Mouse (Mus musculus) neural tube, embryonic 11.5 days (tissue): ENCODE data around the gene Mxra7. TPM values are rescaled to one million over a fixed set of nuclear protein-coding genes. Genes with fewer than 3 reads are reported as not detected.

ENCODE experiments used
- ATAC-seq: fragments of 200-750 bp; cut with Nextera tagmentation; 2 replicates; pipeline ENCODE4 v1.8.0; 2017; ENCODE audit warnings: moderate number of reproducible peaks, mild to moderate bottlenecking, moderate TSS enrichment, moderate library complexity; ENCODE audit not compliant: insufficient read depth, low FRiP score, low TSS enrichment
- DNase-seq: peaks from one replicate; pipeline ENCODE4 v3.0.0-alpha.2; 2015; ENCODE audit warnings: low spot score
- H3K27ac ChIP-seq: fragments of 300-500 bp; sonication (generic); 2 replicates; pipeline ENCODE4 v1.5.1; 2014; ENCODE audit warnings: low read depth, mild to moderate bottlenecking, low read length
- H3K27me3 ChIP-seq: fragments of 300-500 bp; sonication (generic); 2 replicates; pipeline ENCODE4 v1.6.1; 2014; ENCODE audit warnings: mild to moderate bottlenecking, low read length, mixed read lengths; ENCODE audit not compliant: control insufficient read depth, insufficient read depth
- H3K36me3 ChIP-seq: fragments of 300-500 bp; sonication (generic); 2 replicates; pipeline ENCODE4 v1.6.1; 2014; ENCODE audit warnings: mild to moderate bottlenecking, low read length, moderate library complexity, mixed read lengths; ENCODE audit not compliant: control insufficient read depth, insufficient read depth
- H3K4me1 ChIP-seq: fragments of 300-500 bp; sonication (generic); 2 replicates; pipeline ENCODE4 v1.6.1; 2014; ENCODE audit warnings: low read length, mixed read lengths; ENCODE audit not compliant: control insufficient read depth, insufficient read depth
- H3K4me2 ChIP-seq: fragments of 300-500 bp; sonication (generic); 2 replicates; pipeline ENCODE4 v1.6.1; 2014; ENCODE audit warnings: low read depth, mild to moderate bottlenecking, moderate library complexity
- H3K4me3 ChIP-seq: fragments of 300-500 bp; sonication (generic); 2 replicates; pipeline ENCODE4 v1.5.1; 2014; ENCODE audit warnings: low read depth, low read length
- H3K9ac ChIP-seq: fragments of 300-500 bp; sonication (generic); 2 replicates; pipeline ENCODE4 v1.6.1; 2014; ENCODE audit warnings: mild to moderate bottlenecking, low read length
- H3K9me3 ChIP-seq: fragments of 300-500 bp; sonication (generic); 2 replicates; pipeline ENCODE4 v1.6.1; 2016; ENCODE audit warnings: low read length; ENCODE audit not compliant: control insufficient read depth
- WGBS: fragments of 180-500 bp; shearing (Covaris S2); extraction: QIAGEN DNeasy Blood & Tissue Kit; methylation state at CpG from one replicate; pipeline ENCODE4 v1.1.7; 2014; 5-methylcytosine and 5-hydroxymethylcytosine counted together
- polyA plus RNA-seq: library from polyadenylated mRNA; unstranded; fragments of >200 nt; fragmentation: Nextera tagmentation; extraction: Ambion mirVana; gene quantifications from 2 replicates; pipeline ENCODE4 v1.2.1, GENCODE M21; 2014

Mxra7 gene
- polyA plus RNA-seq, 1 experiment from 2014 or later, result 51.1 TPM

DNA sequence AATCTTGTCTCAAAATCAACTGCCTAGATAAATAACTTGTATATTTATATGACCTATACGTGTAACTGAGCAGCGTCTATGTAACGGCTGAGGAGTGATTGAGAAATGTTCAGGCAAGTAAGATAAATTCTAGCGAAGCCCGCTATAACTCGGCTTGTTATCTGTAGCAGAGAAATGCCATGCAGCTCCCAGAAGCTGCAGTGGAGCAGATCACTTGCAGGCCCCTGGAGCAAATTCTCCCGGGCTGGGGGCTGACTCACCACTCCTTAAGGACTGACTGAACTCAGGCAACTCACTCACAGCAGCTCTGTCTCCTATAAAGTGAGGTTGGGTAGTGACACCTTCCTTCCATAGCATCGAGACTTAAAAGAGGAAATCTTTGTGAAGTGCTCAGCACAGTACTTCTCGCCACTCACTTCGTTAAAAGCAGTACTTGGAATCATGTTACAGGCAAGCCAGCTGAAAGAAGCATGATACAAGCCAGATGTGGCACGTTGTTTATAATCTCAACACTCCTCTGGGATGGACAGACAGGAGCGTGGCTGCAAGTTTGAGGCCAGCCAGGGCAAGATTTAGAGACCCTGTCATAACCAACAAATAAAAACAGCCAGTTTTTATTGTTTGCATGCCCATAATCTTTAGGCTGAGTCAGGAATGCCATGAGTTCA, 29.5 kb upstream of the Mxra7 start:
- DNase-seq (no peak), ATAC-seq (no peak)
- peaks cover 7% of the 10 kb centered on the region; the same call in 1 of the 2 replicates for H3K4me1 ChIP-seq
- no peaks in the 10 kb centered on the region for H3K36me3 ChIP-seq
- H3K4me2 ChIP-seq, result no peak overlapping the region
- no peak overlapping the region for H3K27ac ChIP-seq
- H3K9ac ChIP-seq, result no peak overlapping the region
- no peak overlapping the region for H3K4me3 ChIP-seq
- no peaks in the 10 kb centered on the region for H3K9me3 ChIP-seq
- no peaks in the 10 kb centered on the region for H3K27me3 ChIP-seq
- 78% methylated on average over 12 of the region's 12 CpGs for WGBS

DNA sequence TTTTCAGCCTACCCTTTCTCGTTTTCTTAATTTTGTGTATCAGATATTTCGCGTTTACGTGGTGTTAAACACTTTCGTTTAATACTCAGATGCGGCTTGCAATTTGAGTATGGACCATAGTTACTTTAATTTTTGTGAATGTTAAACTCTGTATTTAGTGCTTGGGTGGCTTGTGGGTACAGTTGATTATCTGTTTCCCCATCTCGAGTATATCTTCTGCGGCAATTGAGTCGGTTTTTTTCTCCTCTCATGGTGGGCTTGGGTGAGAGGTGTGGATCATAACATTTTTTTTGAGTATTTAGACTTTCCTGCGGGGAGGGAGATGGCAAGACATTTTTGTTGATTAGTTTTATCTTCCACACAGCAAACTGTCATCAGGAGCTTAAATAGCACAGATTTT, 26.4 kb upstream of the Mxra7 start:
- Histone ChIP-seq H3K36me3 (no peaks in the 10 kb centered on the region), H3K4me1 (peaks cover 16% of the 10 kb centered on the region), H3K4me3 (peak overlapping the region; percentile 73), H3K9ac (peak overlapping the region; percentile 97), H3K27ac (no peak overlapping the region), H3K9me3 (no peaks in the 10 kb centered on the region), H3K27me3 (no peaks in the 10 kb centered on the region), H3K4me2 (peak overlapping the region; percentile 87)
- 41% methylated on average over 10 of the region's 10 CpGs for WGBS
- ATAC-seq, result no peak
- no peak for DNase-seq

DNA sequence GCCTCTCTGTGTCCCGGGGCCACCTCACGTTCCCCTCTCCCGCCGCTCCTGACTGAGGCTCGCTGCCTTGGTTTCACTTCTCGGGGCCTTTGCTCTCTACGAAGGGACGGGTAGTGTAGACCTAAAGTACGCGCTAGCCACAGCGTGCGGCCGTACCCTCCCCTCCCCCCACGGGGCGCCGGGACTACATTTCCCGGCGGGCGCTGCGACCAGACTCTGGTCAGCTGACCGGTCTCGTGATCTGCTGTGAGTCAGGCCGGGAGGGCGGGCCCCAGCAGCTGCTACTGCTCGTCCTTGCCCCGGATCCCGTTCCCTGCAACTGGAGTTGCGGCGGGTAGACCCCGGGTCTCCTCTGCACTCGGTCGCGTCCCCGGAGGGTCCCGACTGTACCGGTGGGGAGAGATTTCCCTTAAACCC, 25.7 kb upstream of the Mxra7 start:
- Histone ChIP-seq H3K4me1 (peaks cover 16% of the 10 kb centered on the region), H3K4me2 (peak overlapping the region; percentile 87), H3K27ac (peak overlapping the region; percentile 97), H3K36me3 (no peaks in the 10 kb centered on the region), H3K27me3 (no peaks in the 10 kb centered on the region), H3K9ac (peak overlapping the region; percentile 97), H3K9me3 (no peaks in the 10 kb centered on the region), H3K4me3 (peak overlapping the region; percentile 73)
- ATAC-seq (peak; percentile 92), DNase-seq (peak; percentile 97)
- under 1% methylated on average over 36 of the region's 36 CpGs for WGBS

DNA sequence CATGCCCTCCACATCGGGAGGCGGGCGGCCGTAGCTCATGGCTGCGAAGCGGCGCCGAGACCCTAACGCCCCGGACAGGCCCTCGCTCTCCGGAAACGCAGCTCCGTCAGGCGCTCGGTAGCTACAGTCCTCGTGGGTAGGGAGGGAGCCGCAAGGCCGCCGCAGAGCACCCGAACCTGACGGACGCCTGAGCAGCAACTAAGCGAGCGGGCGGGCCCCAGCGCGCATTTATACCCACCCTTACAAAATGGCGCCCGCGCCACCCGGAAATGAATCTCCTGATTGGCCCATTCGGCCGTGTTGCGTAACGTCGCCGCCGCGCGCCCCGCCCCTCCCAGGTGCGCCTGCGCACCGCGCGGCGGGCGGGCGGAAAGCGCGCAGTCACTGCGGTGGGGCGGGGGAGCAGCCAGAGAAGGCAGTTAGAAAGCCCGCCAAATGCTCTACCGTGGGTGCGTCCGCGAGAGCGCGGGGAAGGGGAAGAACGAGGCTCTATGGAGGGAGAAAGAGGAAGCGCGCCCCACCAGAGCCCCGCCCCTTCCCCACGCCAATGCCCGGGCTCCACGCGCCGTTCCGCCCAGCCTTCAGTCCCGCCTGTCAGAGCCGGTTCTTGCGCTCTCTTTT, 25.2 kb upstream of the Mxra7 start, which contains the start of gene Srsf2:
Srsf2 (minus strand) TSS at position 204 of the 621 bp plus-strand sequence.
- peak; percentile 88 for ATAC-seq
- peak within 1 kb of the TSS; percentile 97 for H3K27ac ChIP-seq
- no peaks in the 10 kb centered on the region for H3K36me3 ChIP-seq
- H3K4me1 ChIP-seq, result peaks cover 16% of the 10 kb centered on the region
- peak within 1 kb of the TSS; percentile 97 for H3K9ac ChIP-seq
- WGBS, result 0% methylated on average over 72 of the region's 74 CpGs
- no peaks in the 10 kb centered on the region for H3K9me3 ChIP-seq
- H3K4me3 ChIP-seq, result peak within 1 kb of the TSS; percentile 73
- H3K27me3 ChIP-seq, result no peaks in the 10 kb centered on the region
- peak; percentile 98 for DNase-seq
- peak within 1 kb of the TSS; percentile 87 for H3K4me2 ChIP-seq

DNA sequence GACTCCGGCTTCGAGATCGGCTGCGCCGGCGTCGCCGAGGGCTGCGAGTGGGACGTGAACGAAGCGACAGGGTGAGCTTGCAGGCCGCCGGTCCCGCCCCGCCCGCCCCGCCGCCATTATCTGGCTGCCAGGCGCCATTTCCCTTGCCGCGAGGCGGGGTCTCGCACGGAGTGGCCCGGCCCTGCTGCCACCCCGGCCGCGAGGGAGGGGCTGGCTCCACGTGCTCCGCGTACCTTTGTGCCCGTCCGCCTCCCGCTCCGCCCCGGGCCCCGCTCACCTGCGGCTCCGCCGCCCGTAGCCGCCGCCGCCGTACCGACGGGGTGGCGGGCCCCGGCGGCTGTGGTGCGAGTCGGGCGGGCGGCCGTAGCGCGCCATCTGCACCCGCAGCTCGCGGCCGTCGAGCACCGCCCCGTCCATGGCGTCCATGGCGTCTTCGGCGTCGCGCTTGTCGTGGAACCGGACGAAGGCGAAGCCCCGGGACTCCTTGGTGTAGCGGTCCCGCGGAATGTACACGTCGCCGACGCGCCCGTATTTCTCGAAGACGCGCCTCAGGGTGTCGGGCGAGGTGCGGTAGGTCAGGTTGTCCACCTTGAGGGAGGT, 24.5 kb upstream of the Mxra7 start, which contains the start of gene Mfsd11:
Mfsd11 (plus strand) TSS at position 150 of the 600 bp plus-strand sequence.
- Histone ChIP-seq H3K36me3 (no peaks in the 10 kb centered on the region), H3K9me3 (no peaks in the 10 kb centered on the region), H3K4me3 (peak within 1 kb of the TSS; percentile 73), H3K27ac (peak within 1 kb of the TSS; percentile 97), H3K9ac (peak within 1 kb of the TSS; percentile 97), H3K4me1 (peaks cover 16% of the 10 kb centered on the region), H3K27me3 (no peaks in the 10 kb centered on the region), H3K4me2 (peak within 1 kb of the TSS; percentile 87)
- 0% methylated on average over 79 of the region's 91 CpGs for WGBS
- DNase-seq (peak; percentile 72), ATAC-seq (peak; percentile 57)

DNA sequence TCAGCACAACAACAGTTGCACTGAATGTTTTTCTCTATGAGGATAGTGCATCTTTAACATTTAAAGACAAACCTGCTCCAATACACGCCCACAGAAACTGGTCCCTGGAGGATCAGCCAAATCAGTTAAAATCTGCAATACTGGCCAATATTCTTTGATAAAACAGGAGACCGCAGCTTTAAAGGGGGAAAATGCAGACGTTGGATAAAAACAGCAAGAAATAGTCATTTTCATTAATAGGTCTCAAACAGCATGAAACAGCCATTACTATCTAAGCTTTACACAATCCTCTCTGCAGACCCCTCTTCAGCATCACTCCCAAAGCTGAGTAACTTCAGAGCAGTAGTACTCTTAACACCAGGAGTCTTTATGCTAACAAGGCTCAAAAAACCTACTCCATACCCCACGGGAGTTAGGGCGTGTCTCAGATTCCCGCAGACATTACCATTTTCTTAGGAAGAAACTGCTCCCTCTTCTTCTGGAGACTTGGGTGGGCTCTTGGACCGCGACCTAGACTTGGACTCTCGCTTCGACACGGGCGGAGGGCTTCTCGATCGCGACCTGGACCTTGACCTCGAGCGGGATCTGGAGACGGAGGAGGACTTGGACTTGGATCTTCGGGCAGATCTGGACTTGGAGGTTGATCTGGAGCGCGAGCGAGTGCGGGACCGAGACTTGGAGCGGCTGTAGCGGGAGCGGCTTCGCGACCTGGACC, 23.9 kb upstream of the Mxra7 start:
- H3K4me2 ChIP-seq, result peak overlapping the region; percentile 87
- H3K4me3 ChIP-seq, result peak overlapping the region; percentile 73
- H3K9ac ChIP-seq, result peak overlapping the region; percentile 97
- peak overlapping the region; percentile 97 for H3K27ac ChIP-seq
- no peaks in the 10 kb centered on the region for H3K9me3 ChIP-seq
- peaks cover 16% of the 10 kb centered on the region for H3K4me1 ChIP-seq
- 1% methylated on average over 29 of the region's 29 CpGs for WGBS
- H3K27me3 ChIP-seq, result no peaks in the 10 kb centered on the region
- no peaks in the 10 kb centered on the region for H3K36me3 ChIP-seq
- DNase-seq (no peak), ATAC-seq (no peak)

DNA sequence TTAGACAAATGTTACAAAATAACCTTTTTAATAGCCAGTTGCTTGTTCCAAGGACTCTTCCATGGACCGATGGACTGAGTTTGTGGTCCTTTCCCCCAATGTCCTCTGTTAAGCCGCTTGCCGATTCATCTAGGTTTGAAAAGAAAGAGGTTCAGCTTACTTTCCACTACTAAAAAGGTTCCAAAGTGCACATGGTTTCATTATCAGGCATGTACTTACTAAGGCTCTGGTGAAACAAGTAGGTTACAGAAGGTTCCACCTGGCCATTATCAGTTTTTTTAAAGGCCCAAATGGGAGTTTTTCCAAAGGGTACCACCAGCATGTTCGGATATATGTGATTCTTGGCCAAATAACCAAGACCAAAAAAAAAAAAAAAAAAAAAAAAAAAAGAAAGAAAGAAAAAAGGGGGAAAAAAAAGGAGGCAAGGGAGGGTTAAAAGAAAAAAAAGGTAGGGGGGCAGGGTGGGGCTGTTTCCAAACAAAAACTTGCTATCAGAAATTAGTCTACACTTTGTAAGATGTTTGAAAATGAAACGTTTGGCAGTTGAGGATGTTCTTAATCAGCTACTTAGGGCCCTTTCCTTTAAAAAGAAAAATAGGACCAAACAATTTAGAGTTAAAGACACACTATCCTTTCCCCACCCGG, 23.1 kb upstream of the Mxra7 start:
- DNase-seq (no peak), ATAC-seq (no peak)
- WGBS, result 52% methylated on average over 6 of the region's 6 CpGs
- H3K4me1 ChIP-seq, result peaks cover 16% of the 10 kb centered on the region
- no peaks in the 10 kb centered on the region for H3K36me3 ChIP-seq
- no peak overlapping the region for H3K27ac ChIP-seq
- peak overlapping the region; percentile 73 for H3K4me3 ChIP-seq
- H3K4me2 ChIP-seq, result peak overlapping the region; percentile 87
- H3K9me3 ChIP-seq, result no peaks in the 10 kb centered on the region
- no peaks in the 10 kb centered on the region for H3K27me3 ChIP-seq
- peak overlapping the region; percentile 97 for H3K9ac ChIP-seq

DNA sequence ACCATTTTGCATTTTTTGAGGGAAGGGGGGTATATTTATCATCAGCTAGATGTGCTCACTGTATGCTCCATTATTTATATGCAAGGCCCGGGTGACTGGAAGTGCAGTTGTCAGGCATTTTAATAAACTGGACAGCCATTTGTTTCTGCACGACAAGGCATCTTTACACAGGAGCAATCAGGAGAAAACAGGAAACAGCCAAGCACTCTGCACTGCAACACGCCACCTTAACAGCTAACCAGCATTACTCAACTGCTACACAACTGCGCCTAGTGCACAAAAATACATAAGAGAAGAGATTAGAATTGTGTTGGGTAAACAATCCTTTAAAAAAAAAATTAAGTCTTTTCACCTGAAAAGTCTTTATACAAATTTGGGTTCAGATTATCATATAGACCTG, 22.2 kb upstream of the Mxra7 start:
- DNase-seq (no peak), ATAC-seq (no peak)
- WGBS, result 75% methylated on average over 4 of the region's 4 CpGs
- Histone ChIP-seq H3K4me1 (peaks cover 16% of the 10 kb centered on the region), H3K4me2 (peak overlapping the region; percentile 87; the same call in 1 of the 2 replicates), H3K4me3 (peak overlapping the region; percentile 73), H3K36me3 (no peaks in the 10 kb centered on the region), H3K9me3 (no peaks in the 10 kb centered on the region), H3K9ac (no peak overlapping the region), H3K27me3 (no peaks in the 10 kb centered on the region), H3K27ac (no peak overlapping the region)
